Mouse (Mus musculus) ES-Bruce4 (cell line): ENCODE results near the gene A430078G23Rik.

Experiments
- CTCF ChIP-seq: IDR thresholded peaks from one replicate; pipeline ENCODE4 v1.8.1; 2011; ENCODE audit warnings: low read depth, low read length
- EP300 ChIP-seq: IDR thresholded peaks from 2 replicates; pipeline ENCODE4 v1.6.1; 2011; ENCODE audit warnings: low read depth, low read length; ENCODE audit not compliant: insufficient read depth
- POLR2A ChIP-seq: IDR thresholded peaks from one replicate; pipeline ENCODE4 v1.8.1; 2011; ENCODE audit warnings: low read length; ENCODE audit not compliant: insufficient read depth

DNA sequence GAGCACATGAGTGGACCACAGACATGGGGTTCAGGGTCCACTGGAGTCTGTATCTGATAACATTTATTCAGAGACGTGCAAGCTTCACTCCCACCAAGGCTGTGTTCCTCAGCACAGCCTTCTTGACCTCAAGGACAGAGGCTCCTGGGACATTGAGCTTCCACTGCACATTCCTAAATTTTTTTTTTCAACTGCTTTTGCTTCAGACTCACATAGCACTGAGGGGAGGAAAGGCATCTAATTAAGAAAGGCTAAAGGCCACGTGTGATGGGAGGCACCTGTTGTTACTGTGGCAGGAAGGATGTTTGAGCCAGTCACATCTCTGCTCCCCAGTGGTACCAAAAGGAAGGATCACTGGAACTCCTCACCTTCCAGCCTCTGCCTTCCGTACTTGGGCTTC, 77.9 kb downstream of the A430078G23Rik start:
- TF ChIP-seq CTCF, result no peak
- no peak for TF ChIP-seq POLR2A
- no peak for TF ChIP-seq EP300
